Mouse (Mus musculus) thymus, postnatal 14 days (tissue): Measurements from ENCODE around the gene Bahd1.
A peak's percentile ranks its signal among the peaks of the same experiment; 100 is the strongest.

Source experiments
- DNase-seq: peaks from one replicate; pipeline ENCODE4 v3.0.0; 2021

Gene Bahd1

GRCm38 (mm10) chr2:118948818-118949217, 48.6 kb downstream of the Bahd1 start:
- no peak for DNase-seq

GRCm38 (mm10) chr2:118949699-118950098, 49.5 kb downstream of the Bahd1 start:
- no peak for DNase-seq

- no peak for DNase-seq
Measured at GRCm38 (mm10) chr2:118956497-118956896, 56.3 kb downstream of the Bahd1 start.

GRCm38 (mm10) chr2:118959644-118960043, 59.5 kb downstream of the Bahd1 start:
- DNase-seq = no peak

GRCm38 (mm10) chr2:118960413-118960812, 60.2 kb downstream of the Bahd1 start:
- DNase-seq = no peak

- DNase-seq = no peak
Measured at GRCm38 (mm10) chr2:118961546-118961945, 61.4 kb downstream of the Bahd1 start.

- no peak for DNase-seq
Measured at GRCm38 (mm10) chr2:118963007-118963675, 63.0 kb downstream of the Bahd1 start.

- DNase-seq = no peak
Measured at GRCm38 (mm10) chr2:118963676-118964012, 63.5 kb downstream of the Bahd1 start.

- DNase-seq = no peak
Measured at GRCm38 (mm10) chr2:118969585-118970147, 69.5 kb downstream of the Bahd1 start.

GRCm38 (mm10) chr2:118972048-118972447, 71.9 kb downstream of the Bahd1 start:
- DNase-seq = no peak

- DNase-seq = peak; percentile 88
Measured at GRCm38 (mm10) chr2:118972687-118973376, 72.7 kb downstream of the Bahd1 start.
